Mouse (Mus musculus): ENCODE data around the gene Tgds. TPM values are rescaled to one million over a fixed set of nuclear protein-coding genes. Genes with fewer than 3 reads are reported as not detected.
A peak's percentile ranks its signal among the peaks of the same experiment; 100 is the strongest.

The Tgds gene
- polyA plus RNA-seq (2014; fragmentation: Nextera tagmentation; extraction: Ambion mirVana), result 24.4 and 25.8 TPM in 2 replicates

GRCm38 (mm10) chr14:118132642-118132977 lies at the start of gene Tgds:
Tgds (minus strand) TSS chr14:118132755.
- H3K4me2 ChIP-seq (ENCODE audit: low read length), result peak within 1 kb of the TSS; percentile 79
- under 1% methylated on average over 27 of the region's 28 CpGs for WGBS
- ATAC-seq, result peak; percentile 82
- H3K4me1 ChIP-seq (ENCODE audit: control insufficient read depth, insufficient read depth, low read length), result peaks cover 11% of the 10 kb centered on the region
- no peaks in the 10 kb centered on the region; the same call in 1 of the 2 replicates for H3K27me3 ChIP-seq (replicated peaks; ENCODE audit: control insufficient read depth, insufficient read depth, low read length)
- H3K4me3 ChIP-seq (ENCODE audit: low read depth, low read length), result peak within 1 kb of the TSS; percentile 56
- no peaks in the 10 kb centered on the region for H3K9me3 ChIP-seq (replicated peaks; ENCODE audit: control insufficient read depth, low read length)
- no peak within 1 kb of the TSS; the same call in 1 of the 2 replicates for H3K27ac ChIP-seq (ENCODE audit: low read depth, low read length)
- DNase-seq (ENCODE audit: low spot score), result peak; percentile 100
- peak within 1 kb of the TSS; percentile 68 for H3K9ac ChIP-seq (ENCODE audit: low read length)
- H3K36me3 ChIP-seq (ENCODE audit: control insufficient read depth, insufficient read depth, low read length), result peaks cover 17% of the 10 kb centered on the region

DNA sequence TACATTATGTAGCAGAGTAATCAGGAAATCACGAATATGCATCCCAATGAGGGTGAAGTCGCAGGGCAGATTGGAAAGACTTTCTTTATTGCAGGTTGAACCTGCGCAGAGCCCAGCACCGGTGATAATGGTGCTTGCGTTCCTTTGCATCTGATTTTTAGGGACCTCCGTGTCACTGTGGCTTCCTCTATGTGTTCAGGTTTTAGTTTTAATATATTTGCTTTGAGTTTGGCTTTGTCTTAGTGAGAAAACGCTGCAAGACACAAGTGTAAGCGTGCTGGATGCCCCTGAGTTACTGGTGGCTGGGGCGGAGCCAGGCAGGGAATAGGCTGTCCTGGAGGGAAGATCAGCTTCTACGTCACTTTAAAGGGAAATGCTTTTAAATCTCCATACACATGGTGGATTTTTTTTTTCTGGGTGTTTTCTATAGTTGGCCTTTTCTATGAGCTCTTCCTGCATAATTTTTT lies 48.2 kb upstream of the Tgds start:
- DNase-seq (ENCODE audit: low spot score) (peak; percentile 85), ATAC-seq (peak; percentile 89)
- H3K9ac ChIP-seq (ENCODE audit: low read length), result peak overlapping the region; percentile 64
- H3K27ac ChIP-seq (ENCODE audit: low read depth, low read length), result peak overlapping the region; percentile 53
- H3K4me2 ChIP-seq (ENCODE audit: low read length), result peak overlapping the region; percentile 61
- no peaks in the 10 kb centered on the region for H3K27me3 ChIP-seq (replicated peaks; ENCODE audit: control insufficient read depth, insufficient read depth, low read length)
- H3K4me1 ChIP-seq (ENCODE audit: control insufficient read depth, insufficient read depth, low read length), result no peaks in the 10 kb centered on the region
- H3K9me3 ChIP-seq (replicated peaks; ENCODE audit: control insufficient read depth, low read length), result no peaks in the 10 kb centered on the region
- H3K36me3 ChIP-seq (ENCODE audit: control insufficient read depth, insufficient read depth, low read length), result no peaks in the 10 kb centered on the region
- H3K4me3 ChIP-seq (ENCODE audit: low read depth, low read length), result peak overlapping the region; percentile 46
- 4% methylated on average over 10 of the region's 10 CpGs for WGBS

GRCm38 (mm10) chr14:118180117-118180557 lies 47.6 kb upstream of the Tgds start:
- under 1% methylated on average over 20 of the region's 20 CpGs for WGBS
- H3K27me3 ChIP-seq (replicated peaks; ENCODE audit: control insufficient read depth, insufficient read depth, low read length), result no peaks in the 10 kb centered on the region
- peak overlapping the region; percentile 61 for H3K4me2 ChIP-seq (ENCODE audit: low read length)
- no peaks in the 10 kb centered on the region for H3K4me1 ChIP-seq (ENCODE audit: control insufficient read depth, insufficient read depth, low read length)
- ATAC-seq (peak; percentile 89), DNase-seq (ENCODE audit: low spot score) (peak; percentile 75)
- peak overlapping the region; percentile 64 for H3K9ac ChIP-seq (ENCODE audit: low read length)
- H3K27ac ChIP-seq (ENCODE audit: low read depth, low read length), result peak overlapping the region; percentile 53
- no peaks in the 10 kb centered on the region for H3K9me3 ChIP-seq (replicated peaks; ENCODE audit: control insufficient read depth, low read length)
- H3K36me3 ChIP-seq (ENCODE audit: control insufficient read depth, insufficient read depth, low read length), result no peaks in the 10 kb centered on the region
- H3K4me3 ChIP-seq (ENCODE audit: low read depth, low read length), result peak overlapping the region; percentile 46

GRCm38 (mm10) chr14:118179701-118180100 lies 47.1 kb upstream of the Tgds start:
- Histone ChIP-seq H3K4me1 (ENCODE audit: control insufficient read depth, insufficient read depth, low read length) (no peaks in the 10 kb centered on the region), H3K27me3 (replicated peaks; ENCODE audit: control insufficient read depth, insufficient read depth, low read length) (no peaks in the 10 kb centered on the region), H3K36me3 (ENCODE audit: control insufficient read depth, insufficient read depth, low read length) (no peaks in the 10 kb centered on the region), H3K4me2 (ENCODE audit: low read length) (peak overlapping the region; percentile 61), H3K27ac (ENCODE audit: low read depth, low read length) (no peak overlapping the region), H3K4me3 (ENCODE audit: low read depth, low read length) (peak overlapping the region; percentile 46), H3K9ac (ENCODE audit: low read length) (peak overlapping the region; percentile 64), H3K9me3 (replicated peaks; ENCODE audit: control insufficient read depth, low read length) (no peaks in the 10 kb centered on the region)
- peak; percentile 16; the same call in 1 of the 2 replicates for ATAC-seq
- DNase-seq (ENCODE audit: low spot score), result no peak
- WGBS, result 40% methylated on average over 7 of the region's 7 CpGs

DNA sequence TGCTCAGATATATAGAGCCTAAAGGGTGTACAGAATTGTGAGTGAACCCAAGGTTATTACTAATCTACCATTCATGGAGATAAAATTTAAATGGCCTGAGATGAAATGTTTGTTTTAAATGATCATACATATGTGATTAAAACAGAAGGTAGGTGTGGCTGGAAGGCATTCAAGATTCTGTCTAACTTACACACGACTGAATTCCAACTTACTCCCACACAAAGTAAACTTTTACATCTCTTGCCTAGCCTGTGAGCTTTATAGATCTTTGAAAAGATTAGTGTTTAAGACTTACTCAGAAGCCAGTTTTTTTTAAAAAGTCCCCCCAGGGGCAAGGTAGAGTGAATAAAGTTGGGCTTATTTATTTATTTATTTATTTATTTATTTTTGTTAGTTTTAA lies 46.7 kb upstream of the Tgds start:
- no peaks in the 10 kb centered on the region for H3K9me3 ChIP-seq (replicated peaks; ENCODE audit: control insufficient read depth, low read length)
- DNase-seq (ENCODE audit: low spot score) (no peak), ATAC-seq (no peak)
- H3K36me3 ChIP-seq (ENCODE audit: control insufficient read depth, insufficient read depth, low read length), result no peaks in the 10 kb centered on the region
- H3K27me3 ChIP-seq (replicated peaks; ENCODE audit: control insufficient read depth, insufficient read depth, low read length), result no peaks in the 10 kb centered on the region
- no peaks in the 10 kb centered on the region for H3K4me1 ChIP-seq (ENCODE audit: control insufficient read depth, insufficient read depth, low read length)
- H3K4me3 ChIP-seq (ENCODE audit: low read depth, low read length), result no peak overlapping the region
- WGBS, result 58% methylated on average over 1 of the region's 1 CpGs
- no peak overlapping the region for H3K27ac ChIP-seq (ENCODE audit: low read depth, low read length)
- H3K4me2 ChIP-seq (ENCODE audit: low read length), result peak overlapping the region; percentile 61; the same call in 1 of the 2 replicates
- H3K9ac ChIP-seq (ENCODE audit: low read length), result no peak overlapping the region

- DNase-seq (ENCODE audit: low spot score), result no peak
- H3K4me1 ChIP-seq (ENCODE audit: control insufficient read depth, insufficient read depth, low read length), result no peaks in the 10 kb centered on the region
- H3K36me3 ChIP-seq (ENCODE audit: control insufficient read depth, insufficient read depth, low read length), result no peaks in the 10 kb centered on the region
- H3K27me3 ChIP-seq (replicated peaks; ENCODE audit: control insufficient read depth, insufficient read depth, low read length), result no peaks in the 10 kb centered on the region
- no peaks in the 10 kb centered on the region for H3K9me3 ChIP-seq (replicated peaks; ENCODE audit: control insufficient read depth, low read length)
- H3K4me2 ChIP-seq (ENCODE audit: low read length), result no peak overlapping the region
- no peak overlapping the region for H3K4me3 ChIP-seq (ENCODE audit: low read depth, low read length)
- H3K9ac ChIP-seq (ENCODE audit: low read length), result no peak overlapping the region
- ATAC-seq, result no peak
- no peak overlapping the region for H3K27ac ChIP-seq (ENCODE audit: low read depth, low read length)
- WGBS, result 92% methylated on average over 12 of the region's 12 CpGs
These were observed 43.1 kb upstream of the Tgds start for GRCm38 (mm10) chr14:118175694-118176085.

- H3K9ac ChIP-seq (ENCODE audit: low read length), result no peak overlapping the region
- no peak overlapping the region for H3K27ac ChIP-seq (ENCODE audit: low read depth, low read length)
- H3K9me3 ChIP-seq (replicated peaks; ENCODE audit: control insufficient read depth, low read length), result no peaks in the 10 kb centered on the region
- 90% methylated on average over 30 of the region's 30 CpGs for WGBS
- no peak for ATAC-seq
- no peak overlapping the region for H3K4me2 ChIP-seq (ENCODE audit: low read length)
- H3K4me3 ChIP-seq (ENCODE audit: low read depth, low read length), result no peak overlapping the region
- H3K4me1 ChIP-seq (ENCODE audit: control insufficient read depth, insufficient read depth, low read length), result no peaks in the 10 kb centered on the region
- H3K36me3 ChIP-seq (ENCODE audit: control insufficient read depth, insufficient read depth, low read length), result no peaks in the 10 kb centered on the region
- DNase-seq (ENCODE audit: low spot score), result no peak
- no peaks in the 10 kb centered on the region for H3K27me3 ChIP-seq (replicated peaks; ENCODE audit: control insufficient read depth, insufficient read depth, low read length)
These were observed 42.6 kb upstream of the Tgds start for GRCm38 (mm10) chr14:118175071-118175693.

GRCm38 (mm10) chr14:118173590-118174203 lies 41.1 kb upstream of the Tgds start:
- H3K36me3 ChIP-seq (ENCODE audit: control insufficient read depth, insufficient read depth, low read length), result peaks cover 8% of the 10 kb centered on the region; the same call in 1 of the 2 replicates
- WGBS, result 68% methylated on average over 11 of the region's 11 CpGs
- no peak overlapping the region for H3K27ac ChIP-seq (ENCODE audit: low read depth, low read length)
- no peak overlapping the region for H3K9ac ChIP-seq (ENCODE audit: low read length)
- H3K9me3 ChIP-seq (replicated peaks; ENCODE audit: control insufficient read depth, low read length), result no peaks in the 10 kb centered on the region
- no peak for ATAC-seq
- no peak for DNase-seq (ENCODE audit: low spot score)
- no peaks in the 10 kb centered on the region for H3K4me1 ChIP-seq (ENCODE audit: control insufficient read depth, insufficient read depth, low read length)
- H3K4me3 ChIP-seq (ENCODE audit: low read depth, low read length), result no peak overlapping the region
- no peaks in the 10 kb centered on the region for H3K27me3 ChIP-seq (replicated peaks; ENCODE audit: control insufficient read depth, insufficient read depth, low read length)
- no peak overlapping the region for H3K4me2 ChIP-seq (ENCODE audit: low read length)

GRCm38 (mm10) chr14:118168776-118169175 lies 36.2 kb upstream of the Tgds start:
- Histone ChIP-seq H3K4me1 (ENCODE audit: control insufficient read depth, insufficient read depth, low read length) (no peaks in the 10 kb centered on the region), H3K9me3 (replicated peaks; ENCODE audit: control insufficient read depth, low read length) (no peaks in the 10 kb centered on the region), H3K9ac (ENCODE audit: low read length) (no peak overlapping the region), H3K4me2 (ENCODE audit: low read length) (no peak overlapping the region), H3K27me3 (replicated peaks; ENCODE audit: control insufficient read depth, insufficient read depth, low read length) (no peaks in the 10 kb centered on the region), H3K36me3 (ENCODE audit: control insufficient read depth, insufficient read depth, low read length) (peaks cover 8% of the 10 kb centered on the region; the same call in 1 of the 2 replicates), H3K27ac (ENCODE audit: low read depth, low read length) (no peak overlapping the region), H3K4me3 (ENCODE audit: low read depth, low read length) (no peak overlapping the region)
- ATAC-seq (no peak), DNase-seq (ENCODE audit: low spot score) (no peak)
- WGBS, result 94% methylated on average over 4 of the region's 4 CpGs

All from forebrain, embryonic 14.5 days (tissue).